Mouse (Mus musculus) CH12.LX (cell line): ENCODE measurements around the gene Chmp4b. TPM values are rescaled to one million over a fixed set of nuclear protein-coding genes. Genes with fewer than 3 reads are reported as not detected.

ENCODE experiments used
- DNase-seq: peaks from one replicate; pipeline ENCODE4 v3.0.0-alpha.2; 2013; ENCODE audit errors: extremely low read depth
- H3K27ac ChIP-seq: 2 replicates; pipeline ENCODE4 v1.5.1; 2012; ENCODE audit warnings: low read depth, mild to moderate bottlenecking, control low read depth, moderate library complexity; ENCODE audit not compliant: insufficient read depth
- H3K27me3 ChIP-seq: replicated peaks from 2 replicates; pipeline ENCODE3; 2012; ENCODE audit warnings: inconsistent platforms
- H3K36me3 ChIP-seq, 2 experiments: replicated peaks in 1 of 2; 2 replicates each; pipeline versions ENCODE3 to v1.6.1; 2012; ENCODE audit warnings: inconsistent platforms in 1 of 2, low read length in 1 of 2, mild to moderate bottlenecking in 1 of 2, mixed read lengths in 1 of 2, moderate library complexity in 1 of 2; ENCODE audit not compliant: control insufficient read depth in 1 of 2, insufficient read depth in 1 of 2
- H3K4me1 ChIP-seq, 2 experiments: 2 replicates each; pipeline ENCODE4 v1.6.1; 2012; ENCODE audit warnings: inconsistent platforms in 1 of 2, moderate library complexity in 1 of 2; ENCODE audit not compliant: insufficient read depth in 2 of 2, control insufficient read depth in 1 of 2
- H3K4me2 ChIP-seq: 2 replicates; pipeline ENCODE4 v1.6.1; 2012; ENCODE audit warnings: low read depth, mild to moderate bottlenecking, control low read depth; ENCODE audit not compliant: poor library complexity, insufficient read depth, severe bottlenecking
- H3K4me3 ChIP-seq, 3 experiments: fragments of 150-350 bp in 1 of 3; sonication (generic) in 1 of 3; replicated peaks in 1 of 3; 2 replicates each; pipeline versions ENCODE3 to v1.5.1; 2011 to 2012; ENCODE audit warnings: low read depth in 2 of 3, low read length in 2 of 3, mild to moderate bottlenecking in 2 of 3, moderate library complexity in 2 of 3, control low read depth in 1 of 3, improper control_type of control experiment in 1 of 3, inconsistent platforms in 1 of 3, mixed read lengths in 1 of 3; ENCODE audit not compliant: poor library complexity in 1 of 3
- H3K79me2 ChIP-seq: replicated peaks from 2 replicates; pipeline ENCODE4 v1.6.1; 2012; ENCODE audit warnings: mild to moderate bottlenecking, moderate library complexity; ENCODE audit not compliant: control insufficient read depth, poor library complexity, insufficient read depth, severe bottlenecking; ENCODE audit errors: extremely low read depth
- H3K9ac ChIP-seq: 2 replicates; pipeline ENCODE4 v1.6.1; 2012; ENCODE audit warnings: low read depth, mild to moderate bottlenecking, control low read depth, moderate library complexity; ENCODE audit not compliant: insufficient read depth
- H3K9me3 ChIP-seq: replicated peaks from 2 replicates; pipeline ENCODE3; 2012; ENCODE audit warnings: low read length, inconsistent platforms, mixed read lengths
- CHD1 ChIP-seq: IDR thresholded peaks from 2 replicates; pipeline ENCODE4 v1.6.1; 2012; ENCODE audit warnings: low read depth, low read length, improper control_type of control experiment, inconsistent platforms
- CTCF ChIP-seq, 2 experiments: IDR thresholded peaks in 1 of 2; conservative IDR thresholded peaks in 1 of 2; 2 replicates each; pipeline ENCODE4 v1.5.1; 2011 to 2012; ENCODE audit warnings: low read depth in 2 of 2, low read length in 2 of 2, improper control_type of control experiment in 1 of 2, inconsistent platforms in 1 of 2, mild to moderate bottlenecking in 1 of 2, moderate library complexity in 1 of 2
- E2F4 ChIP-seq: IDR thresholded peaks from 2 replicates; pipeline ENCODE4 v1.6.1; 2011; ENCODE audit warnings: low read depth, low read length, improper control_type of control experiment; ENCODE audit not compliant: insufficient replicate concordance
- EP300 ChIP-seq: IDR thresholded peaks from 2 replicates; pipeline ENCODE4 v1.6.1; 2011; ENCODE audit warnings: low read length, improper control_type of control experiment
- GABPA ChIP-seq: IDR thresholded peaks from 2 replicates; pipeline ENCODE4 v1.6.1; 2012; ENCODE audit warnings: low read depth, low read length, improper control_type of control experiment, inconsistent platforms; ENCODE audit not compliant: insufficient replicate concordance
- IRF4 ChIP-seq: IDR thresholded peaks from 2 replicates; pipeline ENCODE4 v1.6.1; 2014; ENCODE audit warnings: low read depth, mild to moderate bottlenecking, inconsistent platforms, low read length, improper control_type of control experiment
- JUN ChIP-seq: IDR thresholded peaks from 2 replicates; pipeline ENCODE4 v1.6.1; 2011; ENCODE audit warnings: low read depth, mild to moderate bottlenecking, low read length, improper control_type of control experiment, moderate library complexity; ENCODE audit not compliant: insufficient read depth
- JUND ChIP-seq: conservative IDR thresholded peaks from 2 replicates; pipeline ENCODE4 v1.6.1; 2011; ENCODE audit warnings: low read depth, low read length, improper control_type of control experiment
- MYC ChIP-seq: IDR thresholded peaks from 2 replicates; pipeline ENCODE4 v1.6.1; 2011; ENCODE audit warnings: low read depth, mild to moderate bottlenecking, improper control_type of control experiment, low read length
- NELFE ChIP-seq: IDR thresholded peaks from 2 replicates; pipeline ENCODE4 v1.6.1; 2011; ENCODE audit warnings: low read depth, low read length, improper control_type of control experiment
- NRF1 ChIP-seq: IDR thresholded peaks from 2 replicates; pipeline ENCODE4 v1.6.1; 2014; ENCODE audit warnings: low read depth, mild to moderate bottlenecking, inconsistent platforms, low read length, improper control_type of control experiment, moderate library complexity
- PAX5 ChIP-seq: IDR thresholded peaks from 2 replicates; pipeline ENCODE4 v1.6.1; 2012; ENCODE audit warnings: low read length, inconsistent platforms, mixed read lengths
- SIN3A ChIP-seq: IDR thresholded peaks from 2 replicates; pipeline ENCODE4 v1.6.1; 2012; ENCODE audit warnings: low read length, improper control_type of control experiment, inconsistent platforms
- SMC3 ChIP-seq: IDR thresholded peaks from 2 replicates; pipeline ENCODE4 v1.6.1; 2011; ENCODE audit warnings: low read depth, low read length, improper control_type of control experiment
- TBP ChIP-seq: conservative IDR thresholded peaks from 2 replicates; pipeline ENCODE4 v1.6.1; 2011; ENCODE audit warnings: low read depth, low read length, improper control_type of control experiment
- TCF12 ChIP-seq: IDR thresholded peaks from 2 replicates; pipeline ENCODE4 v1.6.1; 2014; ENCODE audit warnings: low read depth, mild to moderate bottlenecking, inconsistent platforms, low read length, improper control_type of control experiment
- UBTF ChIP-seq: IDR thresholded peaks from 2 replicates; pipeline ENCODE4 v1.6.1; 2012; ENCODE audit warnings: low read depth, mild to moderate bottlenecking, inconsistent platforms, low read length, improper control_type of control experiment, moderate library complexity
- ZKSCAN1 ChIP-seq: IDR thresholded peaks from 2 replicates; pipeline ENCODE4 v1.6.1; 2012; ENCODE audit warnings: low read depth, inconsistent platforms, low read length, improper control_type of control experiment, borderline replicate concordance
- ZMIZ1 ChIP-seq: IDR thresholded peaks from 2 replicates; pipeline ENCODE4 v1.6.1; 2012; ENCODE audit warnings: low read depth, mild to moderate bottlenecking, inconsistent platforms, low read length, improper control_type of control experiment
- dilution Hi-C: fragments of 300-500 bp; cut with MboI; formaldehyde crosslinking; loops from 2 replicates; pipeline ENCODE4 v1.14.3; 2020; ENCODE audit warnings: low sequenced_read_pairs; ENCODE audit not compliant: extremely low pct_unique_long_range_greater_than_20kb, extremely low pct_ligation_motif_present
- in situ Hi-C: fragments of 300-500 bp; cut with MboI; formaldehyde crosslinking; loops from 3 replicates; pipeline ENCODE4 v1.14.3; 2019; ENCODE audit warnings: low sequenced_read_pairs, low pct_ligation_motif_present, low pct_unique_long_range_greater_than_20kb, mixed read lengths
- polyA plus RNA-seq: library from polyadenylated mRNA; unstranded; fragments of >175 nt; gene quantifications from 2 replicates; pipeline ENCODE4 v1.2.1, GENCODE M21; 2012; ENCODE audit warnings: low read depth; ENCODE audit not compliant: insufficient read length
- total RNA-seq, 2 experiments: library from RNA; depleted of rRNA; stranded (reverse); fragments of 300-350 nt in 1 of 2; fragments of >200 nt in 1 of 2; gene quantifications; 2 replicates each; pipeline ENCODE4 v1.2.3; 2012 to 2014

Chmp4b gene
- total and polyA plus RNA-seq, 3 experiments: 105 to 152 (median 113) TPM

DNA sequence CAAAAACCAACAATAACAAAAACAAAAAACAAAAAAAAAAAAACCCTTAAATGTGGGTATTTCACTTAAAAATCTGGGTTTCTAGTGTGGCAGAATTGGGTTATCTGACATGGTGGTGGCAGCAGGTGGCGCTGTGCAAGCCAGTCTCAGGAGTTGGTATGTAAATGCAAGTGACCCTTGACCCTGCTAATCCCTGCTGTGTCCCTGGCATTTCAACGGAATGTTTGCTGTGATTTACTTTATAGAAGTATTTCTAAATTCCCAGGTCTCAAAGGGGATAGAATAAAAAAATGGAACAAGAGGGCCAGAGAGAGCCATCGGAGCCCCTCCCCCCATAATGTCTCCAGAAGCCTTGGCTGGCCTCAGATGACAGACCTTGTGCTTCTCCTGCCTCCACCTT lies 3.4 kb upstream of the Chmp4b start:
- no peak overlapping the region for H3K4me3 ChIP-seq
- H3K79me2 ChIP-seq: no peaks in the 10 kb centered on the region
- no peak overlapping the region for H3K27ac ChIP-seq
- dilution Hi-C loops (no loop called here), in situ Hi-C loops (no loop called here)
- H3K4me2 ChIP-seq: no peak overlapping the region
- H3K4me1 ChIP-seq: no peaks in the 10 kb centered on the region
- peaks cover 5% of the 10 kb centered on the region for H3K9me3 ChIP-seq
- no peaks in the 10 kb centered on the region for H3K27me3 ChIP-seq
- H3K36me3 ChIP-seq: peaks cover 0 to 33% of the 10 kb centered on the region in 2 experiments
- no peak overlapping the region for H3K9ac ChIP-seq
- TF ChIP-seq CHD1 (no peak), TBP (no peak), JUND (no peak), E2F4 (no peak), SMC3 (peak; percentile 41; the same call in 1 of the 2 replicates), SIN3A (no peak), CTCF (conservative IDR thresholded peaks at IDR 0.05 in 1 of 2, IDR thresholded peaks at IDR 0.05 in 1 of 2; ENCODE audit: low read depth in 2 of 2, low read length in 2 of 2) (peak; percentile 41 to 64; a peak in 3 of 4 replicates), MYC (no peak), NRF1 (no peak)
- DNase-seq: peak; percentile 30

DNA sequence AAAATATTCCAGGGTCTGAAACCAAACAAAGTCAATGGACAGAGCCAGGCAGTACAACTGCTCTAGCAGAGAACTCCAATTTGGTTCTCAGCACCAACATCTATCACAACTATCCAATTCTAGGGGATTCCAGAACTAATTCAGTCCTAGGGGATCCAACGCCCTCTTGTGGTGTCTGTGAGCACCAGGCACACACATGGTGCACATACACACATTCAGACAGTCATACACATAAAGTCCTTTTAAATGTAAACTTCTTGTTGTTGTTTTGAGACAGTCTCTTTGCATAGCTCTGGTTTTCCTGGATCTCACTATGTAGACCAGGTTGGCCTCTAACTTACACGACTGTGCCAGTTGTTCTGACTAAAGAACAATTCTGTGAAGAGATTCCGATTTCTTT lies 1.1 kb upstream of the Chmp4b start:
- Histone ChIP-seq H3K79me2 (no peaks in the 10 kb centered on the region), H3K27me3 (no peaks in the 10 kb centered on the region), H3K4me3 (no peak overlapping the region), H3K27ac (no peak overlapping the region), H3K9me3 (peaks cover 5% of the 10 kb centered on the region), H3K4me1 (no peaks in the 10 kb centered on the region), H3K9ac (no peak overlapping the region), H3K36me3 (peaks cover 0 to 14% of the 10 kb centered on the region in 2 experiments), H3K4me2 (no peak overlapping the region)
- TF ChIP-seq E2F4 (no peak), GABPA (no peak), ZKSCAN1 (no peak), EP300 (no peak)
- dilution Hi-C loops (no loop called here), in situ Hi-C loops (no loop called here)
- DNase-seq: no peak

DNA sequence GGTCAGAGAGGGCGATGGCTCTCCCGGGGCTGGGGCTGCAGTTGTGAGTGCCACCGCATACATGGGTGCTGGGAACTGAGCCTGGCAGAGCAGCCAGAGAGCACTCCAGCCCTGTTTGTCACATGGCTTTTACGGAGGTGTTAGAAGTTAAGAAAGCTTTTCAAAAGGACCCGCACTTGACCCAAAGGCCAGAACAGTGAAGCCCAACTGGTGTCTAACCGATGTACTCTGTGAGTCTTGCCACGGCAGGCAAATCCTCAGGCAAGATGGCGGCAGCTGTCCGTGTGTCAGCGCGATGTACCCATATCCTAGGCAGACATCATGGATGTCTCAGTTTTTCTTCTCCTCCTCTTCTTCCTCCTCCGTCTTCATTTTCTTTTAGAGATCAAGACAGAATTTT lies 3.5 kb downstream of the Chmp4b start:
- in situ Hi-C loops (no loop called here), dilution Hi-C loops (no loop called here)
- no peak for DNase-seq
- TF ChIP-seq TCF12 (no peak), IRF4 (no peak), PAX5 (no peak), NELFE (no peak), JUN (no peak), ZMIZ1 (no peak), UBTF (no peak)
- H3K27me3 ChIP-seq: no peaks in the 10 kb centered on the region
- no peak overlapping the region for H3K27ac ChIP-seq
- H3K9ac ChIP-seq: no peak overlapping the region
- no peak overlapping the region for H3K4me3 ChIP-seq
- peaks cover 0 to 7% of the 10 kb centered on the region in 2 experiments for H3K36me3 ChIP-seq
- H3K4me2 ChIP-seq: no peak overlapping the region
- peaks cover 29% of the 10 kb centered on the region for H3K79me2 ChIP-seq
- peaks cover 5% of the 10 kb centered on the region for H3K9me3 ChIP-seq
- peaks cover 8 to 21% of the 10 kb centered on the region in 2 experiments for H3K4me1 ChIP-seq
